Mouse (Mus musculus) G1E (cell line): ENCODE results near the gene Srrm3.

Source experiments
- CTCF ChIP-seq: IDR thresholded peaks from 2 replicates; pipeline ENCODE4 v1.5.1; 2012; ENCODE audit warnings: low read depth, low read length, inconsistent platforms, mixed read lengths
- POLR2AphosphoS5 ChIP-seq: IDR thresholded peaks from 2 replicates; pipeline ENCODE4 v1.6.1; 2012; ENCODE audit warnings: low read depth, low read length, inconsistent platforms; ENCODE audit not compliant: insufficient replicate concordance

DNA sequence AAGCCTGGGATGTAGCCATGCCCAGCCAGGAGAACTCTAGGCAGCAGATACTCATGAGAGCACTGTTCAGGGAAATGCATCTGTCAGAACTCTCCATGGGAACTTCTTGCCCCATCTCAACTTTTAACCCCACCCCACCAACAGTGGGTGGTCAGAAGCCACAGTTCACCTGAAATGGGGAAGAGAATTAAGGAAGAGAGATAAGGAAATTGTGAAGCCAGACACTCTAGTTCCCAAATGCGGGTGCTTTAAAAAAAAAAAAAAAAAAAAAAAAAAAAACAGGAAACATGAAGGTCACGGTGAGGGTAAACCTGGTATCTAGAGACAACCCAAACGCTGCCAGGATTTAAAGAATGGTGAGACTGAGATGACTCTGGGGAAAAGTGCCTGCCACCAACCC is 34.2 kb upstream of the Srrm3 start:
- TF ChIP-seq CTCF (no peak), POLR2AphosphoS5 (no peak)
